Mouse (Mus musculus): ENCODE results near the gene Sgcd. TPM values are rescaled to one million over a fixed set of nuclear protein-coding genes. Genes with fewer than 3 reads are reported as not detected.

Gene Sgcd
- total and polyA plus RNA-seq, 3 experiments, result 7.1 to 69.5 (median 60.9) TPM

- Histone ChIP-seq H3K4me1 (ENCODE audit: control insufficient read depth, insufficient read depth, low read length) (no peaks in the 10 kb centered on the region; the same call in 1 of the 2 replicates), H3K27me3 (ENCODE audit: control insufficient read depth, insufficient read depth, low read length) (no peaks in the 10 kb centered on the region), H3K9ac (ENCODE audit: low read depth, low read length) (no peak overlapping the region), H3K36me3 (ENCODE audit: control insufficient read depth, insufficient read depth, low read length) (no peaks in the 10 kb centered on the region; the same call in 1 of the 2 replicates), H3K27ac (no peak overlapping the region), H3K4me3 (no peak overlapping the region), H3K79me2 (replicated peaks; ENCODE audit: control insufficient read depth, insufficient read depth, low read length) (peaks cover 1% of the 10 kb centered on the region; the same call in 1 of the 2 replicates)
- intact Hi-C loops (cut with DNase I), result no loop called here
- TF ChIP-seq EP300 (IDR thresholded peaks at IDR 0.05; ENCODE audit: insufficient read depth, low read depth, low read length) (no peak), CTCF (IDR thresholded peaks at IDR 0.05) (no peak), POLR2A (IDR thresholded peaks at IDR 0.05; ENCODE audit: insufficient read depth, low read depth, low read length) (no peak)
- no peak for DNase-seq
- 78% methylated on average over 4 of the region's 4 CpGs for WGBS
Observed at GRCm38 (mm10) chr11:47248345-47248893, 740.4 kb downstream of the Sgcd start.

GRCm38 (mm10) chr11:47247703-47248344 lies 740.9 kb downstream of the Sgcd start:
- 88% methylated on average over 8 of the region's 8 CpGs for WGBS
- H3K36me3 ChIP-seq (ENCODE audit: control insufficient read depth, insufficient read depth, low read length), result no peaks in the 10 kb centered on the region; the same call in 1 of the 2 replicates
- intact Hi-C loops (cut with DNase I), result no loop called here
- no peak overlapping the region for H3K9ac ChIP-seq (ENCODE audit: low read depth, low read length)
- no peak overlapping the region for H3K4me3 ChIP-seq
- no peaks in the 10 kb centered on the region; the same call in 1 of the 2 replicates for H3K4me1 ChIP-seq (ENCODE audit: control insufficient read depth, insufficient read depth, low read length)
- no peak for DNase-seq
- H3K79me2 ChIP-seq (replicated peaks; ENCODE audit: control insufficient read depth, insufficient read depth, low read length), result peaks cover 1% of the 10 kb centered on the region; the same call in 1 of the 2 replicates
- H3K27me3 ChIP-seq (ENCODE audit: control insufficient read depth, insufficient read depth, low read length), result no peaks in the 10 kb centered on the region
- no peak for TF ChIP-seq EP300 (IDR thresholded peaks at IDR 0.05; ENCODE audit: insufficient read depth, low read depth, low read length)
- TF ChIP-seq CTCF (IDR thresholded peaks at IDR 0.05), result no peak
- no peak for TF ChIP-seq POLR2A (IDR thresholded peaks at IDR 0.05; ENCODE audit: insufficient read depth, low read depth, low read length)
- H3K27ac ChIP-seq, result no peak overlapping the region

GRCm38 (mm10) chr11:47242401-47242800 lies 746.4 kb downstream of the Sgcd start:
- intact Hi-C loops (cut with DNase I), result no loop called here
- H3K4me1 ChIP-seq (ENCODE audit: control insufficient read depth, insufficient read depth, low read length), result no peaks in the 10 kb centered on the region
- 88% methylated on average over 1 of the region's 1 CpGs for WGBS
- H3K27me3 ChIP-seq (ENCODE audit: control insufficient read depth, insufficient read depth, low read length), result no peaks in the 10 kb centered on the region
- H3K36me3 ChIP-seq (ENCODE audit: control insufficient read depth, insufficient read depth, low read length), result no peaks in the 10 kb centered on the region
- H3K4me3 ChIP-seq, result no peak overlapping the region
- no peak for DNase-seq
- H3K79me2 ChIP-seq (replicated peaks; ENCODE audit: control insufficient read depth, insufficient read depth, low read length), result peaks cover 1% of the 10 kb centered on the region; the same call in 1 of the 2 replicates
- no peak overlapping the region for H3K9ac ChIP-seq (ENCODE audit: low read depth, low read length)
- no peak for TF ChIP-seq POLR2A (IDR thresholded peaks at IDR 0.05; ENCODE audit: insufficient read depth, low read depth, low read length)
- no peak for TF ChIP-seq CTCF (IDR thresholded peaks at IDR 0.05)
- no peak overlapping the region for H3K27ac ChIP-seq

- no peaks in the 10 kb centered on the region for H3K4me1 ChIP-seq (ENCODE audit: control insufficient read depth, insufficient read depth, low read length)
- H3K9ac ChIP-seq (ENCODE audit: low read depth, low read length), result no peak overlapping the region
- no peaks in the 10 kb centered on the region for H3K36me3 ChIP-seq (ENCODE audit: control insufficient read depth, insufficient read depth, low read length)
Observed at GRCm38 (mm10) chr11:47228222-47228621, 760.5 kb downstream of the Sgcd start.

GRCm38 (mm10) chr11:47224148-47224547 lies 764.6 kb downstream of the Sgcd start:
- Histone ChIP-seq H3K79me2 (replicated peaks; ENCODE audit: control insufficient read depth, insufficient read depth, low read length) (no peaks in the 10 kb centered on the region), H3K36me3 (ENCODE audit: control insufficient read depth, insufficient read depth, low read length) (no peaks in the 10 kb centered on the region), H3K4me1 (ENCODE audit: control insufficient read depth, insufficient read depth, low read length) (no peaks in the 10 kb centered on the region), H3K27ac (no peak overlapping the region), H3K9ac (ENCODE audit: low read depth, low read length) (no peak overlapping the region), H3K27me3 (ENCODE audit: control insufficient read depth, insufficient read depth, low read length) (no peaks in the 10 kb centered on the region), H3K4me3 (no peak overlapping the region)
- TF ChIP-seq CTCF (IDR thresholded peaks at IDR 0.05) (no peak), EP300 (IDR thresholded peaks at IDR 0.05; ENCODE audit: insufficient read depth, low read depth, low read length) (no peak), POLR2A (IDR thresholded peaks at IDR 0.05; ENCODE audit: insufficient read depth, low read depth, low read length) (no peak)
- intact Hi-C loops (cut with DNase I), result no loop called here
- 91% methylated on average over 2 of the region's 2 CpGs for WGBS
- no peak for DNase-seq

More at GRCm38 (mm10) chr11:47228222-47228621, 760.5 kb downstream of the Sgcd start:
- 19% methylated on average over 1 of the region's 1 CpGs for WGBS
- Histone ChIP-seq H3K27ac (no peak overlapping the region), H3K27me3 (ENCODE audit: control insufficient read depth, insufficient read depth, low read length) (no peaks in the 10 kb centered on the region), H3K4me3 (no peak overlapping the region), H3K79me2 (replicated peaks; ENCODE audit: control insufficient read depth, insufficient read depth, low read length) (no peaks in the 10 kb centered on the region)
- TF ChIP-seq EP300 (IDR thresholded peaks at IDR 0.05; ENCODE audit: insufficient read depth, low read depth, low read length) (no peak), CTCF (IDR thresholded peaks at IDR 0.05) (no peak), POLR2A (IDR thresholded peaks at IDR 0.05; ENCODE audit: insufficient read depth, low read depth, low read length) (no peak)
- intact Hi-C loops (cut with DNase I), result no loop called here
- DNase-seq, result no peak

GRCm38 (mm10) chr11:47211531-47211930 lies 777.2 kb downstream of the Sgcd start:
- 81% methylated on average over 8 of the region's 8 CpGs for WGBS
- no peak for TF ChIP-seq EP300 (IDR thresholded peaks at IDR 0.05; ENCODE audit: insufficient read depth, low read depth, low read length)
- no peak for TF ChIP-seq CTCF (IDR thresholded peaks at IDR 0.05)
- no peak for TF ChIP-seq POLR2A (IDR thresholded peaks at IDR 0.05; ENCODE audit: insufficient read depth, low read depth, low read length)
- Histone ChIP-seq H3K27me3 (ENCODE audit: control insufficient read depth, insufficient read depth, low read length) (no peaks in the 10 kb centered on the region), H3K4me3 (no peak overlapping the region), H3K36me3 (ENCODE audit: control insufficient read depth, insufficient read depth, low read length) (no peaks in the 10 kb centered on the region), H3K79me2 (replicated peaks; ENCODE audit: control insufficient read depth, insufficient read depth, low read length) (no peaks in the 10 kb centered on the region), H3K27ac (no peak overlapping the region), H3K4me1 (ENCODE audit: control insufficient read depth, insufficient read depth, low read length) (no peaks in the 10 kb centered on the region), H3K9ac (ENCODE audit: low read depth, low read length) (no peak overlapping the region)
- intact Hi-C loops (cut with DNase I), result no loop called here
- no peak for DNase-seq
